Mouse (Mus musculus): ENCODE data around the gene Ppif.

DNA sequence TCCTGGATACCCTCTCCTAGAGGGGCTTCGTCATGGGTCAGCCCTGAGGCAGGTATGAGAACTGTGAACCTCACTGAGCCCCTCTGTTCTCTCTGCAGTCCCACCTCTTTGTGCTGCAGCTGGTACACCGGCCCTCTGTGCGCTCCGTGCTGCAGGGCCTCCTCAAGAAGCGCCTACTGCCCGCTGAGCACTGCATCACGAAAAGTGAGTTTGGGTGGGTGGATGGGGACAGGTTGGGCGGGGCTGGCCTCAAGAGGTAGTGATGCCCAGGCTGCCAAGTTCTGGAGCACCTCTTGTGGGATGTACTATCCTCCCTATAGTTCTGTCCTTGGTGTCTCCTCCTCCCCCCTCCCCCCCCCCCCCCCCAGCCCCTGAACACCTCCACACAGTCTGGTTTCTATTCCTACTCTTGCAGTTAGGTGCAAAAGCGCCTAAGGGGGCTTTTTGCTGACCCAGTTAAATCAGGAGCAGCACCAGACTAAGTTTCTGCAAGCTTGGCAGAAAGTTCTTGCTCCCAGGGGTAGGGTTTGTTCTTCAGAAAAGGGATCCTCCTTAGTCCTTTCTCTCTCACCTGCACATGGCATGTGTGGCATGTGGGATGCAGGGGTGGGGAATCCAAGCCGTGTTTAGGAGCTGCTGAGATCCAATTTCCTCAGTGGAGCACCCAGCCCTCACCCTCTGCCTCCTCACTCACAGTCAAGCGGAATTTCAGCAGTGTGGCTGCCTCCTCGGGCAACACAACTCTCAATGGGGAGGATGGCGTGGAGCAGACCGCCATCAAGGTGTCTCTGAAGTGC, 39.4 kb upstream of the Ppif start:
- TF ChIP-seq CTCF (IDR thresholded peaks at IDR 0.05): no peak
- no peak for TF ChIP-seq EP300 (IDR thresholded peaks at IDR 0.05; ENCODE audit: insufficient read depth, low read depth, low read length)
- TF ChIP-seq POLR2A (IDR thresholded peaks at IDR 0.05; ENCODE audit: insufficient read depth, low read depth, low read length): no peak
